Mouse (Mus musculus): ENCODE measurements around the gene Kif6. TPM values are rescaled to one million over a fixed set of nuclear protein-coding genes. Genes with fewer than 3 reads are reported as not detected.

Gene Kif6
- polyA plus RNA-seq, 1 experiment from 2014 or later: 0.22 TPM

DNA sequence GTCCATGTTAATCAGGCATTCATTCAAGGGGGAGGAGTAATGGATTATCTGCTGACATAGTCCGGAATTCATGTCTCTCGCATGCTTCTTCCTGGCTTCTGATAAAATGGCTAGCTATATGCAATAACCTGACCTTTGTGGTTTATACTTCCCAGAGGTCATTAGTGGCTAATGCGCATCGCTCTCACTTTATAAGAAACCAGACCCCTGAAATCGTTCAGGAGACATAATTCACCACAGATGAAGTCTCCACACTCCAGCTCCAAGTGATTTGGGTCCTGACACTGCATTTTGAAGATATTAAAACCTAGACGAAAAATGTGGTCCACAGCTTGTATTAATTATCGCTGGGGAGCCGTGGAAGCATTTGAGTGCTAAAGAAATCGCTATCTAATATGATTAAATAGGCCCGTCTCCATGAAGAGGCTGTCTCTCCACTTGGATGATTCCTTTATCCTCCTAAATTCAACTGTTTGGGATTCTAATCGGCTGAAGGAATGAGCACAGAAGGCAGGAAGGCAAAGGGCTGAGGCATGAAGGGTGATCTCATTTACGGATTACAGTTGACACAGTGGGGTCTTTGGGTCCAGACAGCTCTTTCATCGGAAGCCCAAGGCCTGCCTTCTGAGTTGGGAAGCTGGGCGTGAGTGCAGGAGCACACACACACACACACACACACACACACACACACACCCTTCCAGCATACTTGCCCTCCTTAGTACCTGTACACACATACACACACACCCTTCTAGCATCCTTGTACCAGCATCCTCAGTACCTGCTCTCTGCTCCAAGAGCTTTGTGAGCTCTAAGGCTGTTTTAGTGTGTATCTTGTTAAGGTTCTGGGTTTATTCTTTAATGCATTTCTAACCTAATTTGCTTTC, 128.9 kb downstream of the Kif6 start:
- no peak overlapping the region for H3K4me2 ChIP-seq (replicated peaks; ENCODE audit: low read depth)
- no peak for ATAC-seq
- no peaks in the 10 kb centered on the region for H3K36me3 ChIP-seq (ENCODE audit: control insufficient read depth, insufficient read depth)
- H3K4me1 ChIP-seq (replicated peaks; ENCODE audit: control insufficient read depth, insufficient read depth, low read length): no peaks in the 10 kb centered on the region
- TF ChIP-seq CTCF (IDR thresholded peaks at IDR 0.05; ENCODE audit: low read depth): no peak
- H3K4me3 ChIP-seq (ENCODE audit: low read depth, low read length): no peak overlapping the region
- WGBS: 81% methylated on average over 14 of the region's 14 CpGs
- H3K27me3 ChIP-seq (replicated peaks; ENCODE audit: control insufficient read depth, insufficient read depth, low read length): no peaks in the 10 kb centered on the region
- no peak overlapping the region for H3K27ac ChIP-seq (ENCODE audit: low read depth, low read length)
- H3K9ac ChIP-seq (ENCODE audit: low read depth, low read length): no peak overlapping the region
- H3K9me3 ChIP-seq (ENCODE audit: control insufficient read depth): peaks cover 5% of the 10 kb centered on the region; the same call in 1 of the 2 replicates

DNA sequence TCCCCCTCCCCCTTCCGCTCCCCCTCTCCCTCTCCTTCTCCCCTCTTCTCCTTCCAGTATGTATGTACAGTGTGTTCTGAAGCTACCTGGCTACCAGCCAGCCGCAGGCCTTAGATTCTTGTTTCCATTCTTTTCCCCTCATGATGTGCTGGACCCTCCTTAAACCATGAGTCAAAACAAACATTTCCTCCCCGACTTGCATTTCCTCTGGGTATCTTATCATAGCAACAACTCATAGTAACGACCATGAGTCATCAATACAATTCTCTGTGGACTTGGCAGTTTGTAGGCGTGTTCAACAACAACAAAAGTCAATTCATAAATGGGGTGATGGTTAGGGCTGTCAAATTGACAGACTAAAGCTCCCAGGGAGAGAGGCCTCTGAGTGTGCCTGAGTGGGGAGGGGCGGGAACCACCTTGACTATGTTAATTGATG, 136.0 kb downstream of the Kif6 start:
- Histone ChIP-seq H3K4me3 (ENCODE audit: low read depth, low read length) (no peak overlapping the region), H3K4me2 (replicated peaks; ENCODE audit: low read depth) (no peak overlapping the region), H3K4me1 (replicated peaks; ENCODE audit: control insufficient read depth, insufficient read depth, low read length) (no peaks in the 10 kb centered on the region), H3K27ac (ENCODE audit: low read depth, low read length) (no peak overlapping the region), H3K9ac (ENCODE audit: low read depth, low read length) (no peak overlapping the region), H3K27me3 (replicated peaks; ENCODE audit: control insufficient read depth, insufficient read depth, low read length) (no peaks in the 10 kb centered on the region), H3K9me3 (ENCODE audit: control insufficient read depth) (peaks cover 5% of the 10 kb centered on the region; the same call in 1 of the 2 replicates), H3K36me3 (ENCODE audit: control insufficient read depth, insufficient read depth) (no peaks in the 10 kb centered on the region)
- ATAC-seq: peak; percentile 22; the same call in 1 of the 2 replicates
- 40% methylated on average over 6 of the region's 6 CpGs for WGBS
- no peak for TF ChIP-seq CTCF (IDR thresholded peaks at IDR 0.05; ENCODE audit: low read depth)

DNA sequence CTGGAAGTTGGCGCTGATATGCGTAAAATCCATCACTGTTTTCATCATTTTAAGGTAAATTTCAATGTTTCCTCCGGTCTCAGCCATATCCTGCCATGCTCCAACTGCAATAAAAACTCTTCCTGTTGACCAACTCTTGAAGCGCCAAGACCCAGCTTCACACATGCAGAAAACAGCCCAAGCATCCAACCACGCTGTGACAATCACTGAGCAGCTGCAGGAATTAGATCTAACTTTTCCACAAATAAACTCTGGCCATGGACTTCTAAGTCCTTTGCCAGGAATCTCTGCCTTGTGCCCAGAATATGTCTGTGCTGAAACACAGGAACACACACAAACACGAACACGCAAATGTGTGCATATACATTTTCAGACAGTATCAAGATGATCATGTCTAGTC, 138.9 kb downstream of the Kif6 start:
- no peak for TF ChIP-seq CTCF (IDR thresholded peaks at IDR 0.05; ENCODE audit: low read depth)
- Histone ChIP-seq H3K4me1 (replicated peaks; ENCODE audit: control insufficient read depth, insufficient read depth, low read length) (no peaks in the 10 kb centered on the region), H3K4me2 (replicated peaks; ENCODE audit: low read depth) (no peak overlapping the region), H3K9me3 (ENCODE audit: control insufficient read depth) (no peaks in the 10 kb centered on the region), H3K27ac (ENCODE audit: low read depth, low read length) (no peak overlapping the region), H3K36me3 (ENCODE audit: control insufficient read depth, insufficient read depth) (no peaks in the 10 kb centered on the region), H3K9ac (ENCODE audit: low read depth, low read length) (no peak overlapping the region), H3K4me3 (ENCODE audit: low read depth, low read length) (no peak overlapping the region), H3K27me3 (replicated peaks; ENCODE audit: control insufficient read depth, insufficient read depth, low read length) (no peaks in the 10 kb centered on the region)
- 88% methylated on average over 7 of the region's 7 CpGs for WGBS
- ATAC-seq: no peak

DNA sequence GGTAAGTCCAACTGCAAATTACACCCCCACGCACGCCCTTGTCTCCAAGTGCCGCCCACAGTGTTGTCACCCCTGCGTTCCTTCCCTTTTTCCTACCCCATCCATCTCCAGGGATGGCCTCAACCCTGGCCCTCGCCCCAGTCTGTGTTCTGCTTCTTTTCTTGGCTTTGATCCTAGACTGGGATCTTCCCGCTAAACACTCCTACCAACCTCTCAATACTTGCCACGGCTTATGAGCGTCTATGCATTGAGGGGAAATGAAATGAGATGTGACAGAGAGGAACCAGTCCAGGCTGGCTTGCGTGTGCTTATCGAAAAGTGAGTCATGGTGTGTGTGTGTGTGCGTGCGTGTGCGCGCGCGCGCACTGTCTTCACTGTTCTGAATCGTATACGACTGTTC, 141.9 kb downstream of the Kif6 start:
- H3K4me3 ChIP-seq (ENCODE audit: low read depth, low read length): no peak overlapping the region
- 70% methylated on average over 19 of the region's 19 CpGs for WGBS
- no peaks in the 10 kb centered on the region for H3K36me3 ChIP-seq (ENCODE audit: control insufficient read depth, insufficient read depth)
- no peaks in the 10 kb centered on the region for H3K27me3 ChIP-seq (replicated peaks; ENCODE audit: control insufficient read depth, insufficient read depth, low read length)
- ATAC-seq: no peak
- H3K9me3 ChIP-seq (ENCODE audit: control insufficient read depth): no peaks in the 10 kb centered on the region
- TF ChIP-seq CTCF (IDR thresholded peaks at IDR 0.05; ENCODE audit: low read depth): no peak
- H3K4me2 ChIP-seq (replicated peaks; ENCODE audit: low read depth): no peak overlapping the region
- no peak overlapping the region for H3K9ac ChIP-seq (ENCODE audit: low read depth, low read length)
- no peaks in the 10 kb centered on the region for H3K4me1 ChIP-seq (replicated peaks; ENCODE audit: control insufficient read depth, insufficient read depth, low read length)
- no peak overlapping the region for H3K27ac ChIP-seq (ENCODE audit: low read depth, low read length)

DNA sequence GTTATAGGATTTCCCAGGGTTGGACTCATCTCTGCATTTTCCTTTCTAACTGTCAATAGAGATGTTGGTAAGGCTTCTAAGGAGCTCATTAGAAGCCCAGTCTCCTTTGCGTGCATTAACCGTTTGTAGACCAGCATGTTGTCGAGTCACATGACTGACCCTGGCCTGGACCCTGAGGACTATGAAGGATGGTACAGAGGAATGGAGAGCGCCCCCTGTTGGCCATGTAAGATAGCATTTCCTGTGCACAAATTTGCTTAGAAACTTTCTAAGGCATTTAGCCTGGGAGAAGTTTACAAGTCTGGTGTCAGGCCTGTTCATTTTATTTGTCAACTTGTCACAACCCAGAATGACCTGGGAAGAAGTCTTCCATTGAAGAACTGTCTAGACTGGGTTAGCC, 144.1 kb downstream of the Kif6 start:
- ATAC-seq: no peak
- H3K9me3 ChIP-seq (ENCODE audit: control insufficient read depth): no peaks in the 10 kb centered on the region
- H3K9ac ChIP-seq (ENCODE audit: low read depth, low read length): no peak overlapping the region
- no peaks in the 10 kb centered on the region for H3K27me3 ChIP-seq (replicated peaks; ENCODE audit: control insufficient read depth, insufficient read depth, low read length)
- 80% methylated on average over 4 of the region's 4 CpGs for WGBS
- no peak overlapping the region for H3K27ac ChIP-seq (ENCODE audit: low read depth, low read length)
- no peak overlapping the region for H3K4me2 ChIP-seq (replicated peaks; ENCODE audit: low read depth)
- no peak overlapping the region for H3K4me3 ChIP-seq (ENCODE audit: low read depth, low read length)
- no peaks in the 10 kb centered on the region for H3K4me1 ChIP-seq (replicated peaks; ENCODE audit: control insufficient read depth, insufficient read depth, low read length)
- TF ChIP-seq CTCF (IDR thresholded peaks at IDR 0.05; ENCODE audit: low read depth): peak; percentile 38
- no peaks in the 10 kb centered on the region for H3K36me3 ChIP-seq (ENCODE audit: control insufficient read depth, insufficient read depth)

DNA sequence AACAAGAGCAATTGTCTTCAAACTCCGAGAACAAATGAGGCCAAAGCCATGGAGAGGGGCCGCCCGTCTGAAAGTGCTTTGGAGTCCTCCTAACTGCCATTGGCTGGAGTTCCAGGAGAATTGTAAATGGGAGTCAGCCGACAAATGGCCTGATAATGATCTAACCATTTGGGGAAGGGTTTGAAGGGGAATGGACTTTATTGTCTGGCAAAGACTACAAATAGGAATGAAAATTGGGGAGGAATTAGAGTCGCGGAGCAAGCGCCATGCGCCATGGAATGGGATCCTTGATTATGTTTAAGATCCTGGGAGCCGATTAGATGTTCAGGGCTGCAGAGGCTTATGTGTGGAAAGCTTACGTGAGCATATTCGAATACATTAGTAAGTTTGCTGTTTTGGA, 146.3 kb downstream of the Kif6 start:
- Histone ChIP-seq H3K27me3 (replicated peaks; ENCODE audit: control insufficient read depth, insufficient read depth, low read length) (no peaks in the 10 kb centered on the region), H3K4me3 (ENCODE audit: low read depth, low read length) (no peak overlapping the region), H3K9ac (ENCODE audit: low read depth, low read length) (no peak overlapping the region), H3K27ac (ENCODE audit: low read depth, low read length) (no peak overlapping the region), H3K36me3 (ENCODE audit: control insufficient read depth, insufficient read depth) (no peaks in the 10 kb centered on the region), H3K9me3 (ENCODE audit: control insufficient read depth) (no peaks in the 10 kb centered on the region), H3K4me2 (replicated peaks; ENCODE audit: low read depth) (no peak overlapping the region), H3K4me1 (replicated peaks; ENCODE audit: control insufficient read depth, insufficient read depth, low read length) (no peaks in the 10 kb centered on the region)
- TF ChIP-seq CTCF (IDR thresholded peaks at IDR 0.05; ENCODE audit: low read depth): no peak
- no peak for ATAC-seq
- 81% methylated on average over 11 of the region's 11 CpGs for WGBS
